Mouse (Mus musculus): ENCODE measurements around the gene Spocd1.

The Spocd1 gene

DNA sequence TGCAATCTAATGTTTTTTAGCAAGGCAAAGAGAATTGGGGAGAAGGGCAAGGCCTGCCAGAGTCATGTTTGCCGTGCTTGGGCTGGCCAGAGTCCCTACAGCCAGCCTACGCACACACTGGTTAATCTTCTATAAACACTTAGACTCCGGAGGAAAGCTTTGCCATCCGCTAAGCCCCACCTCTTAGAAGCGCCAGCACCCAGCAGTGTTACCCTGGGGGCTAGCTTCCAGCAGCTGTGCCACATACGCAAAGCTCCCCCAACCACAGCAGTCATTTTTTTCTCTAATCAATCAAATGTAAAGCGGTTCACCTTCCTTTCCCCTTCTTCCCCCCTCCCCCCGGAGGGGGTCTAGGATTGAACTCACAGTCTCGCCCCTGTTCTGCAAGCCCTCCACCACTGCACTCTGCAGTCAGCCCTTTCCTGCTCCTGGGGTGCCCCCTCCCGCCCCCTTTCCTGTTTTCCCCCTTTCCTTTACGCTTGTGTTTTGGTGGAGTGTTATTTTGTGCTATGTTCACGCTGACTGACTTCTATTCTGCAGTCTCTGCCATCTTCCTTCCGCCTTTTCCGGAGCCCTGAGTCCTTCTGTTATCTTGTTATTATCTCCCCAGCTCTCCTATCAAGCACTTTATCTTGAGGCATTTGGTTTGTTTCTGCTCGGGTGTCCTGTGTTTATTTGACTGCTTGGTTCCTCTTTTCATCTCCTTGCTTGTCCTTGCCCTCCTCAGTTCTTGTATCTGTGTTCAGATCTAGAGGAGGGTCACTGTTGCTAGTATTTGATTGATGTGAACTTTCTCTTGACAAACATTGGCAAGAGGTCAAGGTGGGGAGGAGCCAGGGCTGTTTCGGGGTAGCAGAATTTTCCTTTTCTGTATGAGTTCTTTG lies 15.0 kb upstream of the Spocd1 start:
- TF ChIP-seq GATA4 (IDR thresholded peaks at IDR 0.05; ENCODE audit: insufficient replicate concordance, low read length) = peak; percentile 76; the same call in 1 of the 2 replicates

GRCm38 (mm10) chr4:129914686-129915085 lies 14.4 kb upstream of the Spocd1 start:
- no peak for TF ChIP-seq GATA4 (IDR thresholded peaks at IDR 0.05; ENCODE audit: insufficient replicate concordance, low read length)

- TF ChIP-seq GATA4 (IDR thresholded peaks at IDR 0.05; ENCODE audit: insufficient replicate concordance, low read length) = 0 out of 2 replicates have a peak, but pooled peaks have one; percentile 20
Measured at GRCm38 (mm10) chr4:129915349-129915988, 13.6 kb upstream of the Spocd1 start.

- no peak for TF ChIP-seq GATA4 (IDR thresholded peaks at IDR 0.05; ENCODE audit: insufficient replicate concordance, low read length)
Measured at GRCm38 (mm10) chr4:129916159-129916558, 12.9 kb upstream of the Spocd1 start.

DNA sequence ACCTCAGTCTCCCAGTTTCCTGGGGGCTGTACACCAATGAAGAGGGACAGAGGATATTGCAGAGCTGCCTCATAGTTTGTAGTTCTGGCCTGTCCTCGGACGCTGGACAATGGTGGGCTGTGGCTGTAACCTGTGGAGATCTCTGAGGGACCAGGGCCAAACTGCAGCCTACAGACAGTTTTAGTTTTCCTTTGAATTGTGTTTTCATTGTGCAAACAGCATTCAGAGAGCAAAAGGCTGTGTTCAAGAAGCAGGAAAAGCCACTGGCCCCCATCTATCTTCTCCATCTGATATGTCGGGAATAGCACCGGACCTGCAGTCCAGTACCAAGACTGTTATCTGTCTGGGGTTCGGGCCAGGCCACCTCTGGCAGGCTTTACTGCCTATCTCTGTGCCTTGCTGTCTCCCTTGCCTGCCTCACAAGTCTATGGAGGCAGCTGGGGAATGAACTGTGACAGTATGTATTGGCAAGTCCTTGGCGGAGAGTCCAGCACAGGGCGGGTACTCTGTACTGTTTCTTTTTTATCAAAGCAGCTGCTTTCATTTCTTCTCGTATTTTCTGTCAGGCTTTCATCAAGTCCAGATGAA lies 11.9 kb upstream of the Spocd1 start:
- TF ChIP-seq GATA4 (IDR thresholded peaks at IDR 0.05; ENCODE audit: insufficient replicate concordance, low read length) = peak; percentile 82

DNA sequence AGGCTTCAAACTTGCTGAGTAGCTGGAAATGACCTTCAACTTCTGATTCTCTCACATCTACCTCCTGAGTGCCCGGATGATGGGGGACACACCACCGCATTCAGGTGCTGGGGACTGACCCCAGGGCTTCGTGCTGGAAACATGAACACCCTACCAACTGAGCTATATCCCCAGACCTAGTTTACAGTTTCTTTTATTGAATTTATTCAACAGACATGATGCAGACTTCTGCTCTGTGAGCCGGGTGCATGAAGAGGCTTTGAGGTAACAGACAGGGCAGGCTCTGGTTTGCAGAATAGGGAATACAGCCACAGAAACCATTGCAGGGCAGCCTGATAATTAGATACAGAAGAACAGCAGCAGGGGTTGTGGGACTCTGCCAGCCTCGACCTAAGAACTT lies 10.6 kb upstream of the Spocd1 start:
- no peak for TF ChIP-seq GATA4 (IDR thresholded peaks at IDR 0.05; ENCODE audit: insufficient replicate concordance, low read length)

GRCm38 (mm10) chr4:129918901-129919300 lies 10.1 kb upstream of the Spocd1 start:
- no peak for TF ChIP-seq GATA4 (IDR thresholded peaks at IDR 0.05; ENCODE audit: insufficient replicate concordance, low read length)

DNA sequence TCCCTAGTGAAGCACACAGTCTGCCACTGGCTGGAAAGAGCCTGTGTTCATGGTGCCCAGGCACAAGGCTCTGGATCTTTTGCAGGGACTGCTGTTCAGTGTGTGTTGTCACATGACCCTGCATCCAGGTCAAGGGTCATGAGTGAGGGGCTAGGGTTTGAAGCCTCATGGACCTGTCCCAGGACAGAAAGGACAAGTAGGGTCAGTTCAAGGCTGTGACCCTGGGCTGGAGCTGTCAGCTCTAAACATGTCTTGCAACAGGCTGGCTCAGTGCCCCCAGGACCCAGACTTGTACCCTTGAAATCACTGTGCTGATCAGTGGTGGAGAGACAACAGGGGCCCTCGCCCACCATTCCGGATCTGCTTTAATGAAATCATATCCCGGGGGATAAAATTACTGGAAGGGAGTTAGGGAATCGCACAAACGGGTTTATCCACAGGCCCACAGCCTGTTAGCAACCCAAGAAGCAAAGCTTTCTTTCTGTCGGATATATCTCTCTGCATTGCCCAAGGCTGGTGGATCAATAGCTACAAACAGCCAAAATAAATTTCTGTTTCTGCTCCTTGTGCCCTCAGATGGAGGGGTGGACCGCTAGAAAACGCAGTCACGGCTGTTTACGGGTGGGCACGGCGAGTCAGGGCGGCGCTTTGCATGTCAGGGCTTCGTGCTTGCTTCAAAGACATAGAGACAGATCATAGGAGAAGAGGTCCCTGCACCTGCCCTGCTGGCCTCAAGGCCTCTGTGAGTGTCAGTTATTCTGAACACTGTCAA lies 8.3 kb upstream of the Spocd1 start:
- no peak for TF ChIP-seq GATA4 (IDR thresholded peaks at IDR 0.05; ENCODE audit: insufficient replicate concordance, low read length)

GRCm38 (mm10) chr4:129921314-129921587 lies 7.8 kb upstream of the Spocd1 start:
- TF ChIP-seq GATA4 (IDR thresholded peaks at IDR 0.05; ENCODE audit: insufficient replicate concordance, low read length) = no peak

- TF ChIP-seq GATA4 (IDR thresholded peaks at IDR 0.05; ENCODE audit: insufficient replicate concordance, low read length) = no peak
Measured at GRCm38 (mm10) chr4:129924143-129924542, 4.9 kb upstream of the Spocd1 start.

GRCm38 (mm10) chr4:129924694-129925093 lies 4.4 kb upstream of the Spocd1 start:
- TF ChIP-seq GATA4 (IDR thresholded peaks at IDR 0.05; ENCODE audit: insufficient replicate concordance, low read length) = no peak

DNA sequence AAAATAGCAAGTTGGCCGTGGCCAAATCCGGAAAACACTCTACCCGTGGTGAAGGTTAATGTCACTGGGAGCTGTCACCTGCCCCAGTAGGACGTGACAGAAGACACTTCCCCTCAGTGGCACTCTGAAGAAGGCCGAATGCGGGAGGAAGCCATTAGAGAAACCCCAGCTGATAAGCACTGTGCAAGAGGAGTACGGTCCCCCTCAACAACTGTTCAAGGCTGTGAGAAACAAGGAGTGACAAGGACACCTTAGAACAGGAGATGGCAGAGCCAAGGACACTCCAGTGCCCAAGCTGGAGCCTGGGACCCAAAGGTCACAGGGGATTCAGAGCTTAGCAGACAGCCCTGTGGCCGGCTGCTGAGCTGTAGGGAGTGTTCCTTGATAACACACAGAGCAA lies 2.5 kb upstream of the Spocd1 start:
- no peak for TF ChIP-seq GATA4 (IDR thresholded peaks at IDR 0.05; ENCODE audit: insufficient replicate concordance, low read length)

DNA sequence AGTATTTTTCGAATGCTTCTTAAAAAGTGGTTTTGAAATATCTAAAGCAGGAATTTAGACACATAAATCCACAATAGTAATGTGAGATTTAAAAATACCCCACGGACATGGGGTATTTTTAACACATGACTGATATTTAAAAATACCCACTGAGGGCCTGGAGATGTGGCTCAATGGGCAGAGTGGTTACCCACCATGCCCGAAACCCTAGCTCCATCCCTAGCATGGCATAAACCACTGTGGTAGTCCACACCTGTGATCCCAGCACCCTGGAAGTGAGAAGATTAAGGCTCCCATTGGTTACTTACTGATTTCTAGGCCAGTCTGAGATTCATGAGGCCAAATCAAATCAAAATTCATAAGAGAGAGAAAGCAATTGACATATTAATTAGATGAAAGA lies 2.0 kb upstream of the Spocd1 start:
- no peak for TF ChIP-seq GATA4 (IDR thresholded peaks at IDR 0.05; ENCODE audit: insufficient replicate concordance, low read length)

GRCm38 (mm10) chr4:129928124-129928751 lies 811 bp upstream of the Spocd1 start:
- no peak for TF ChIP-seq GATA4 (IDR thresholded peaks at IDR 0.05; ENCODE audit: insufficient replicate concordance, low read length)

GRCm38 (mm10) chr4:129933696-129934095 lies 4.6 kb downstream of the Spocd1 start:
- TF ChIP-seq GATA4 (IDR thresholded peaks at IDR 0.05; ENCODE audit: insufficient replicate concordance, low read length) = no peak
